Mouse (Mus musculus): ENCODE measurements at regions not wholly inside any gene's neighbourhood (a gene's known extent, or its start where the extent isn't known, plus 50 kb on each side); places are given as distances from the start of the nearest gene placed in this dataset.

DNA sequence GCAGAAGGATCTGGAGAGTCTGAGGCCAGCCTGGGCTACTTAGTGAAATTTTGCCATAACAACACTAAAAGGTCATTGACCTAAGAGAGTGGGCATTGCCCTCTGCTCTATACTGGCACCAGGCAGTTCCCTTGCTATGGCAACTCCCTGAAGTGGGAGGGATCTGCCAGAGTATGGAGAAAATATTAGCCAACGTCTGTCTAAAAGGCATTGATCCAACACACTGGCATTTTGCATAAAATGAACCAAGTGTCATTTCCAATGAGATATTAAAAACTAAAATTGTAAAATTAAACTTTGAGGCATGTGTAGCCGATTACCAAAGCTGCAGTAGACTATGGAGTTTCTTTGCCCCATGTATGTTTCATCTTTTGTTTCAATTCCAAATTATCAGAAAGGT lies 57.6 kb upstream of the Mpp6 start:
- no peak for DNase-seq (ENCODE audit: extremely low spot score in 1 of 2, low spot score in 1 of 2)

DNA sequence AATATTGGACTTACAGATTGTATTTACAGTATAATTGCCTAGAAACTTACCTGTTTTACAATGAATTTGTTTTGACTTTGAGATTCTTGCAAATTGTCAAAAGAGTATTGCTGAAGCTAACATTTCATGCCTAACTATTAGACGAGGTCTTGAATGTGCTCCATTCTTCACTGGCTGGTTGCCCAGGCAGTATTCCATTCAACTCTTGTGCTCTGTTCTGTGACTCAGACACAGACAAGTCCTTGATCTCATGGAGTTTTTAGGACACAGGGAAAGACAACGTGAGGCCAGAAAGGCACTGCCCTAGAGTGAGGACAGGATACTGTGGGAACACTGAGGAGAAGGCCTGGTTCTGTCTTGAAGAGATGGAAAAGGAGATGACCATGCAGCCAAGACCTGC lies 57.0 kb upstream of the Mpp6 start:
- DNase-seq (ENCODE audit: extremely low spot score in 1 of 2, low spot score in 1 of 2), result peak in 1 of 2 experiments; percentile 19

DNA sequence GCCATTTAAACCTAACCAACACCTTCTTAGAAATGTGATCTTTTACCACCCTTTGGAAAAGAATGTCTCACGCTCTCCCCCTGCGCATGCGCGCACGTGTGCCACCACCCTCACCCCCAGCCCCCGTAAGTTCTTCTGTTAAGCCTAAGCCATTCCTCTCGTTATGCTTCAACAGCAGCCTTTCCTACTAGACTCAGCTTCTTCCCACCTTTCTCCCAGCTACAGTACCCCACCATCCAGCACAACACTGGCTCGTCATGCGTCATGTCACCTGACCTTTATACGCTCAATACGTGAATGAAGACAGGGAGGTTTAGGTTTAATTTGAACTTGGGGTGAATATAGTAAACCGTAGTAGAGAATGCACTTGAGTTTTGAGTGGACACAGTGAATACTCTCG lies 55.8 kb upstream of the Mpp6 start:
- no peak for DNase-seq (ENCODE audit: extremely low spot score in 1 of 2, low spot score in 1 of 2)

DNA sequence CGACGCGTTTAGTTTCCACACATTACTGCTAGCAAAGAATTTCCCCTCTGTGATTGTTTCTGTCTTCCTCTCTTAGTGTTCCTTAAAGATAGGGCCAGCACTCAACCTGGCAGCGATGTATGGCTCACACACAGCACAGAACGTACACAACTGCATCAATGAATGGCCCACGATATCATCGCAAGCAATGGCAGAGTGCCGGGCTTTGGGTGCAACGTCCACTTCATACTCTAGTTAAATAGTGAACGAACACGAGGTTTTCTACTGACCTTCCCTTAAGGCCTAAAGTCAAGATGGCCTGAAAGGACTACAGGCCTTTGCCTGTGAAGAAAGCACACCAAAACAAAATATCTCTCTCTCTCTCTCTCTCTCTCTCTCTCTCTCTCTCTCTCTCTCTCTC lies 51.4 kb upstream of the Mpp6 start:
- DNase-seq (ENCODE audit: extremely low spot score in 1 of 2, low spot score in 1 of 2), result no peak

DNA sequence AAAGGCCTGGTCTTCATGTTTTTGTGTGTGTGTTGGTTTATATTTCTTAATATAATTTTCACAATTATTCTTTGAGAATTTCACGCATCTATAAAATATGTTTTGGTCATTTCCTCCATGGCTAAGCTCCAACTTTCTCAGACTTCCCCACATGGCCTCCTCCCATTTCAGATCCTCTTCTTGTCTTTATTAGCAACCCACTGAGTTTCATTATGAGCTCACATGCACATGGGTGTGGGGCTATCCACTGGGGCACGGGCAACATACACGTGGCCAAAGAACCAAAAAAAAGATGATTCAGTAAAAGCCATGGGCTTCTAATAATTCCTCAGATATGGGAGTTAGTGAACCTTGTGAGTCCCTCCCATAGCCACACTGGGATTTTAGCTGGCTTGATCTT lies 50.1 kb upstream of the Mpp6 start:
- DNase-seq (ENCODE audit: extremely low spot score in 1 of 2, low spot score in 1 of 2), result no peak
